Mouse (Mus musculus) spleen, adult 2 months (tissue): Measurements from ENCODE around the gene Mrps23.

Experiments used
- CTCF ChIP-seq: fragments of 200-500 bp; IDR thresholded peaks from 2 replicates; pipeline ENCODE4 v1.5.1; 2011; ENCODE audit warnings: mild to moderate bottlenecking, inconsistent platforms; ENCODE audit not compliant: insufficient read depth, insufficient read length, insufficient replicate concordance; ENCODE audit errors: extremely low read depth
- POLR2A ChIP-seq: fragments of 200-500 bp; IDR thresholded peaks from 2 replicates; pipeline ENCODE4 v1.6.1; 2011; ENCODE audit warnings: low read depth, low read length, inconsistent platforms

GRCm38 (mm10) chr11:88250568-88250967 is 46.4 kb downstream of the Mrps23 start:
- TF ChIP-seq CTCF, result no peak
- TF ChIP-seq POLR2A, result no peak
